Mouse (Mus musculus) embryonic facial prominence, embryonic 11.5 days (tissue): ENCODE measurements at regions not wholly inside any gene's neighbourhood (a gene's known extent, or its start where the extent isn't known, plus 50 kb on each side); places are given as distances from the start of the nearest gene placed in this dataset.

Source experiments
- ATAC-seq: fragments of 200-750 bp; cut with Nextera tagmentation; replicated peaks from 2 replicates; pipeline ENCODE4 v1.8.0; 2017; ENCODE audit warnings: low read depth; ENCODE audit not compliant: insufficient number of reproducible peaks, low FRiP score, low TSS enrichment
- DNase-seq: peaks from one replicate; pipeline ENCODE4 v3.0.0-alpha.2; 2015; ENCODE audit warnings: low spot score
- H3K27ac ChIP-seq: fragments of 300-500 bp; sonication (generic); replicated peaks from 2 replicates; pipeline ENCODE4 v1.5.1; 2014; ENCODE audit warnings: mild to moderate bottlenecking, low read depth, low read length, control low read depth
- H3K27me3 ChIP-seq: fragments of 300-500 bp; sonication (generic); 2 replicates; pipeline ENCODE4 v1.6.1; 2014; ENCODE audit warnings: mild to moderate bottlenecking, low read length, moderate library complexity, mixed read lengths; ENCODE audit not compliant: control insufficient read depth, insufficient read depth
- H3K36me3 ChIP-seq: fragments of 300-500 bp; sonication (generic); replicated peaks from 2 replicates; pipeline ENCODE4 v1.6.1; 2014; ENCODE audit warnings: low read depth, mild to moderate bottlenecking, low read length, moderate library complexity, mixed read lengths; ENCODE audit not compliant: control insufficient read depth, insufficient read depth
- H3K4me1 ChIP-seq: fragments of 300-500 bp; sonication (generic); 2 replicates; pipeline ENCODE4 v1.6.1; 2014; ENCODE audit warnings: low read length, mixed read lengths; ENCODE audit not compliant: control insufficient read depth, insufficient read depth
- H3K4me2 ChIP-seq: fragments of 300-500 bp; sonication (generic); 2 replicates; pipeline ENCODE4 v1.6.1; 2014; ENCODE audit warnings: low read depth, mild to moderate bottlenecking, control low read depth, low read length, moderate library complexity
- H3K4me3 ChIP-seq: fragments of 300-500 bp; sonication (generic); 2 replicates; pipeline ENCODE4 v1.5.1; 2014; ENCODE audit warnings: low read depth, low read length, control low read depth
- H3K9ac ChIP-seq: fragments of 300-500 bp; sonication (generic); replicated peaks from 2 replicates; pipeline ENCODE4 v1.6.1; 2014; ENCODE audit warnings: mild to moderate bottlenecking, control low read depth, low read length
- H3K9me3 ChIP-seq: fragments of 300-500 bp; sonication (generic); replicated peaks from 2 replicates; pipeline ENCODE4 v1.6.1; 2016; ENCODE audit warnings: mild to moderate bottlenecking, low read length, inconsistent platforms, mixed read lengths; ENCODE audit not compliant: control insufficient read depth
- WGBS: fragments of 180-500 bp; shearing (Covaris S2); extraction: QIAGEN DNeasy Blood & Tissue Kit; methylation state at CpG from one replicate; pipeline ENCODE4 v1.1.7; 2014; 5-methylcytosine and 5-hydroxymethylcytosine counted together

- H3K27me3 ChIP-seq: no peaks in the 10 kb centered on the region
- no peak overlapping the region for H3K4me3 ChIP-seq
- ATAC-seq (no peak), DNase-seq (no peak)
- H3K4me2 ChIP-seq: no peak overlapping the region
- H3K9ac ChIP-seq: no peak overlapping the region
- no peaks in the 10 kb centered on the region for H3K4me1 ChIP-seq
- no peaks in the 10 kb centered on the region for H3K9me3 ChIP-seq
- no peaks in the 10 kb centered on the region for H3K36me3 ChIP-seq
- no peak overlapping the region for H3K27ac ChIP-seq
- 61% methylated on average over 16 of the region's 16 CpGs for WGBS
Measured at GRCm38 (mm10) chr9:115512835-115513629, 202.8 kb upstream of the Stt3b start.

- Histone ChIP-seq H3K36me3 (no peaks in the 10 kb centered on the region), H3K27ac (no peak overlapping the region), H3K4me3 (no peak overlapping the region), H3K27me3 (no peaks in the 10 kb centered on the region), H3K9ac (no peak overlapping the region), H3K9me3 (no peaks in the 10 kb centered on the region), H3K4me1 (no peaks in the 10 kb centered on the region), H3K4me2 (no peak overlapping the region)
- DNase-seq (no peak), ATAC-seq (no peak)
Measured at GRCm38 (mm10) chr9:115517903-115518302, 207.7 kb upstream of the Stt3b start.

GRCm38 (mm10) chr9:115524161-115524560 lies 213.9 kb upstream of the Stt3b start:
- DNase-seq (no peak), ATAC-seq (no peak)
- Histone ChIP-seq H3K27me3 (no peaks in the 10 kb centered on the region), H3K4me1 (no peaks in the 10 kb centered on the region; the same call in 1 of the 2 replicates), H3K36me3 (no peaks in the 10 kb centered on the region), H3K27ac (no peak overlapping the region), H3K9me3 (no peaks in the 10 kb centered on the region), H3K4me2 (no peak overlapping the region), H3K9ac (no peak overlapping the region), H3K4me3 (no peak overlapping the region)
- WGBS: 49% methylated on average over 3 of the region's 3 CpGs

- ATAC-seq (no peak), DNase-seq (peak; percentile 43)
- Histone ChIP-seq H3K27me3 (no peaks in the 10 kb centered on the region), H3K9me3 (no peaks in the 10 kb centered on the region), H3K9ac (no peak overlapping the region), H3K4me3 (no peak overlapping the region), H3K4me1 (no peaks in the 10 kb centered on the region; the same call in 1 of the 2 replicates), H3K36me3 (no peaks in the 10 kb centered on the region), H3K4me2 (no peak overlapping the region), H3K27ac (no peak overlapping the region)
- 38% methylated on average over 5 of the region's 5 CpGs for WGBS
Measured at GRCm38 (mm10) chr9:115524591-115524990, 214.4 kb upstream of the Stt3b start.

- Histone ChIP-seq H3K4me3 (no peak overlapping the region), H3K27ac (no peak overlapping the region), H3K4me2 (no peak overlapping the region), H3K36me3 (no peaks in the 10 kb centered on the region), H3K27me3 (no peaks in the 10 kb centered on the region), H3K9me3 (no peaks in the 10 kb centered on the region), H3K4me1 (no peaks in the 10 kb centered on the region; the same call in 1 of the 2 replicates), H3K9ac (no peak overlapping the region)
- ATAC-seq: no peak
- 83% methylated on average over 4 of the region's 4 CpGs for WGBS
- DNase-seq: no peak
Measured at GRCm38 (mm10) chr9:115526322-115526721, 216.1 kb upstream of the Stt3b start.

- WGBS: 92% methylated on average over 6 of the region's 6 CpGs
- Histone ChIP-seq H3K4me1 (no peaks in the 10 kb centered on the region; the same call in 1 of the 2 replicates), H3K9me3 (no peaks in the 10 kb centered on the region), H3K4me2 (no peak overlapping the region), H3K27me3 (no peaks in the 10 kb centered on the region), H3K36me3 (no peaks in the 10 kb centered on the region), H3K9ac (no peak overlapping the region), H3K27ac (no peak overlapping the region), H3K4me3 (no peak overlapping the region)
- ATAC-seq: no peak
- DNase-seq: no peak
Measured at GRCm38 (mm10) chr9:115526981-115527380, 216.8 kb upstream of the Stt3b start.

- no peak for DNase-seq
Measured at GRCm38 (mm10) chr9:115534198-115534597, 224.0 kb upstream of the Stt3b start.

GRCm38 (mm10) chr9:115543665-115544064 lies 233.4 kb upstream of the Stt3b start:
- no peaks in the 10 kb centered on the region for H3K27me3 ChIP-seq
- H3K27ac ChIP-seq: no peak overlapping the region
- no peaks in the 10 kb centered on the region for H3K9me3 ChIP-seq
- H3K9ac ChIP-seq: no peak overlapping the region
- no peaks in the 10 kb centered on the region for H3K4me1 ChIP-seq
- no peak overlapping the region for H3K4me2 ChIP-seq
- no peak for DNase-seq
- 70% methylated on average over 9 of the region's 9 CpGs for WGBS
- no peaks in the 10 kb centered on the region for H3K36me3 ChIP-seq
- ATAC-seq: no peak
- no peak overlapping the region for H3K4me3 ChIP-seq

More at GRCm38 (mm10) chr9:115534198-115534597, 224.0 kb upstream of the Stt3b start:
- no peak overlapping the region for H3K9ac ChIP-seq
- no peak for ATAC-seq
- H3K4me3 ChIP-seq: no peak overlapping the region
- H3K4me2 ChIP-seq: no peak overlapping the region
- no peaks in the 10 kb centered on the region for H3K36me3 ChIP-seq
- WGBS: 47% methylated on average over 3 of the region's 3 CpGs
- H3K27me3 ChIP-seq: no peaks in the 10 kb centered on the region
- no peaks in the 10 kb centered on the region for H3K9me3 ChIP-seq
- no peak overlapping the region for H3K27ac ChIP-seq
- H3K4me1 ChIP-seq: no peaks in the 10 kb centered on the region
